Mouse (Mus musculus) heart, postnatal 4 days (tissue): ENCODE measurements around the gene Nsun2. TPM values are rescaled to one million over a fixed set of nuclear protein-coding genes. Genes with fewer than 3 reads are reported as not detected.

Source experiments
- DNase-seq: peaks from one replicate; pipeline ENCODE4 v3.0.0; 2021
- total RNA-seq, 2 experiments: library from RNA; stranded (reverse); gene quantifications; 2 replicates each; pipeline ENCODE4 v1.2.3; 2021

The Nsun2 gene
- total RNA-seq, 2 experiments from 2014 or later: 48.9 to 50.9 TPM

GRCm38 (mm10) chr13:69637657-69638056 is 104.1 kb downstream of the Nsun2 start:
- no peak for DNase-seq

DNA sequence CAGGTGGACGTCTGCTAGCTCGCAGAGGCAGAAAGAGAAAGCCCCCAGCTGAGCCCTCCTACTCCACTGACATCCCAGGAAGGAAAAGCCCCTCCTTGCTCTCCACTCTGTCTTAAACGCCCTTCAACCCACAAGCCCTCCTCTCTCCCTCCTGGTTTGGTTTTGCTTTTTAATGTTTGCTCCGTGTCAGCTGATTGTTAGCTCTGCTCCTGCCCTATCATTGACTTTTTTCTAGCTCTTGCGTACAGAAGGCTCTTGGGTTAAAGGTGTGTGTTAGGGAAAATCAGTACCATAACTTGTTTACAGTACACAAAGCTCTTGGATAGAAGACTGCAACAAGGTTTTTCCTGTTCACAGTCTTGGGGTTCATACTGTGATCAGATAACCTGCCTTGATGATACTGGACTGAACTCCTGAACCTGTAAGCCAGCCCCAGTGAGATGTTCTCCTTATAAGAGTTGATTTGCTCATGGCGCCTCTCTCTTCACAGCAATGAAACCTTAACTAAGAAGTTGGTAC is 104.6 kb downstream of the Nsun2 start:
- DNase-seq: no peak

GRCm38 (mm10) chr13:69639251-69639650 is 105.7 kb downstream of the Nsun2 start:
- DNase-seq: no peak

DNA sequence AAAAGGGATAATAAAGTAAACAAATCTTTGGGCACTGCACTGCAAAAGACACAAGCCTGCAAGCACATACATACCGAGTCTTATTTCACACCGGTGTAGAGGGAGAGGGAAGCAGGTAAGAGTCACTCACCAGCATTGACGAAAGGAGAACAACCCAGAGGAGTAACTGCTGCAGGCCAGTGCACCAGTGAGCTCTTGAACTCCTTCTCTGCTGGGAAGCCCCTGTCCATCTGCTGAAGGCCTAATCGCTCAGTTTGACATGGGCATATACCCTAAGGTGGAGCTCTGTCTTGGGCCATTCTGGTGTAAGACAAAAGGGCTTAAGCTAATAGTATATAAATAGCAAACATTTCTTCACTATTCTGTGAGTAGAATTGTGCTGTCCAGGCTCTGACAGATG is 106.6 kb downstream of the Nsun2 start:
- DNase-seq: no peak

GRCm38 (mm10) chr13:69640541-69640940 is 107.0 kb downstream of the Nsun2 start:
- DNase-seq: peak; percentile 10

DNA sequence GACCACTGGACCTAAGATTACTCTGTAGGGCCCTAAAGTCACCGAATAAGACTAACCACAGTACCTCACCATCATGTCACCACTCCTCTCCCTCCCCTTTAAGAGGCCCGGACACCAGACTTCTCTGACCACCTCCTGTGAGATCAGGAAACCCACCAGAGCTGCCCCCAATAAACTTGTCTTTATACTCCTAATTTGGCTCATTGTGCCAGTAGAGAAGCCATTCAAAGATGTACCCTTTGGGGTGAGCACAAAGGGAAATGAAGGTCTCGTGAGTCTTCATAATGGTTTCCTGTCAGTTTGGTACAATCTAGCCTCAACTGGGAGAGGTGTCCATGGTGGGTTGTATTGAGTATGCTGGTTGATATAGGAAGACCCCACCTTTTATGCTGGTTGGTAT is 107.5 kb downstream of the Nsun2 start:
- no peak for DNase-seq

DNA sequence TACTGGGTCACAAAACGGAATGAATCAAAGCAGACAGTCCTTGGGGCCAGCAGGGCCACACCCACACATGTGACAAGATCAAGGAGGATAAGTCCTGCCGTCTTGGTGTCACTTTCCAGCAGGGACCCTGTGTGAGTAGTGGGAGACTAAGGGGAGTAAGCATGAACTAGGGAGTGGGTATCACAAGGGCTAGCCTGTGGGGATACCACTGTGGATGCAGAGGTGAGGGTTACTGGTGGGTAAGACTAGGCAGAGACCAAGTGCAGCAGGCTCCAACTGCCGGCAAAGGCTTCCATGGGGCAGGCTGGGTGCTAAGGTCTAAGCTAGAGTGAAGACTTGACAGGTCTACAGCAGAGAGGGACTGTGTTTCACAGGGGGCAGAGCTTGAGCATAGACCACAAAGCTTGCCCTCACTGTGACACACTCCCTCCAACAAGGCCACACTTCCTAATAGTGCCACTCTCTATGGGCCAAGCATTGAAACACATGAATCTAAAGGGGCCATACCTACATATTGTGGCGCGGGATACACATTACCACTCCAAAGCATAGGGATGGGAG is 109.2 kb downstream of the Nsun2 start:
- no peak for DNase-seq

DNA sequence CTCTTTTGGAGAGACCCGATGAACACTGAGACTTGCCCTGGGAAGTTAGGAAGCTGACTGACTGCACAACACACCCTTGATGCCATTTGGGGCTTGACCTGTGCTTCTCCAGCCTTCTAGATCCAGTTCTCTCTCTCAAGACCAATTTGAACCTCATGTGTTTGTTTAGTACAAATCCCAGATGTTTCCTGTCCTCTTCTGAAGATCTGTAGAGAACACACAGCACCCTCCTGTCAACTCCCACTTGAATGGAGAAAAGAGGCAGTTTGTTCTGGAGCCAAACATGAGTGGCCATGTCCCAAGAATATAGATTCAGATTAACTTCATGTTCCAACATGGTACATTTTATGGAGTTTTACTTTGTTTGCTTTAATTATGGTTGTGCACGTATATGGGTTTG is 110.4 kb downstream of the Nsun2 start:
- no peak for DNase-seq

DNA sequence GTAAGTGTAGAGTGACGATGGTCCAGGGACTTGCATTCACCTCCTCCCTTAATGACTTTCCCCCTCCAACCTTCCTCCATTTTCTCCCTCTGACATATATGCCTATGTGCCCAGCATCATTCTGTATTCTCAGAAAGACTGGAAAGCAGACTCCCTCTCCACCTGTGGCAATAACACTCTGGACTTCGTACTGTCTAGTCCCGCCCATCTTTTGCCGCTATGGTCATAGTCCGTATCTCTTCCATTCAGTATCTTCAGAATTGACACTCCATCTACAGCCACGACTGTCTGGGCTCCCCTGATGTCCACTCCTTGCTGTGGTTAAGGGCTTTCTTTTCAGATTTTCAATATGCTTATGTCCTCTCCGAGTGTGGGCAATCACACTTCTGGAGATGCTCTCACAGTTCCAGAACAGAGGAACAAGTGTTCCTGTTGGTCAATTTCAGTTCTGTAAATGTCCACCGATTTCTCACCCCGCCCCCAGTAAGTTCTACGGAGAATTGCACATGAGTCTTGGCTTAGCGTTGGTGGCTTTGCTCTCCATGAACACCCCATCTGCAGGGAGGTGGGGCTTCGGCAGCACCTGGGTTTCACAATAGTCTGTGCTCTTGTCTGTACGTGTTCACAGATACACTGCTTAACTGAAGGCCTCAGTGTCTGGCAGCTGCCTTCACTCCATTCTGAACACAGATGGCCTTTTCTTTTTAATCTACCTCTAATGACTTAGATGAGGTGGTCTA is 111.1 kb downstream of the Nsun2 start:
- no peak for DNase-seq

DNA sequence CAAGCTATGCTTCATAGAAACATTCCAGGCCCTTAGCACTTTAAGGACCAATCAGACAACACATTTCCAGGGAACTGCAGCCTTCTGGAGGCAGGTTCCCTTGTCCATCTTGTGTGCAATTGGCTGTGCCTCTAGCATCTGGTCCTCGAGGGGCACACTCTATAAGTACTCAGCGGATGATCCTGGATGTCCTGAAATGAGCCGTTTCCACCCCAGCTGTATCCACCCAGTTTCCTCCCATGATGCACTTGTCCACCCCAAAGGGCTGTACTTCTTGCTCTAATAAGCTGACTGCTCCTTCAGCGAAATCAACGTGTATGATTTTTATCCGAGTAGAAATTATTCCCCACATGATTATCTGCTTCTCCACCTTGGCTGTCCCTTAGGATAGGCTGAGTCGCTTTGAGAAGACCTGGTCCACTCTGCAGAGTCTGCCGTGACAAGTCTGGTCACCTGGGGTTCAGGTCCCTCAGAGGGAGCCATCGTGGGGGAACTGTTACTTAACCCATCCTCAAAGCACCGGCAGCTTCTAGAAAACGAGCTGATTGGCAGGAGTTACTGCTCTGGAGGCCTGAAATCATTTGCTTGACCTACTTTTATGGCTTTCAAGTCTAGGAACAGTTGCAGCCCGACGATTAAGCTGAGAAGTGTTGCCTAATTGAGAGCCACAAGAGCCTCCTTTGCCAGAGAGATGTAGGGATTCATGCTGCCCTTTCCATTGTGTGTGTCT is 112.3 kb downstream of the Nsun2 start:
- no peak for DNase-seq

GRCm38 (mm10) chr13:69646481-69646880 is 112.9 kb downstream of the Nsun2 start:
- no peak for DNase-seq

GRCm38 (mm10) chr13:69654508-69654907 is 121.0 kb downstream of the Nsun2 start:
- DNase-seq: no peak

DNA sequence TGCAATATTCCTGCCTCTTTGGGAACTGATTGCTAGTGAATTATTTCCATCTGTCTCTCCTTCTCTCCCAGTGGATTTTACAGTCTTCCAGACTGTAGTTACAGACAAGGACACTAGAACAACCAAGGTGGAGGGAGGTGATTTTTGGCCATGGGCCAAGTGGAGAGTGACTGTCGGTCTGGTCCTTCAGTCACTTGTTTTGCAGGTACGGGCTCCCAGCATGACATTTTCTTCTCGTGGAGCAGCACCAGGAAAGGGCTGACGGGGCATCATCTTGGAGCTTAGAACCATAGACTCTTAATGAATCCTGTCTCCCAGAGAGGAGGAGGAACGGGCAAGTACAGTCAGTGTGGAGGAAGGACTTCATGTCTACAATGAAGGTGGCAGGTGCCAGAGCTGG is 138.6 kb downstream of the Nsun2 start:
- DNase-seq: no peak

DNA sequence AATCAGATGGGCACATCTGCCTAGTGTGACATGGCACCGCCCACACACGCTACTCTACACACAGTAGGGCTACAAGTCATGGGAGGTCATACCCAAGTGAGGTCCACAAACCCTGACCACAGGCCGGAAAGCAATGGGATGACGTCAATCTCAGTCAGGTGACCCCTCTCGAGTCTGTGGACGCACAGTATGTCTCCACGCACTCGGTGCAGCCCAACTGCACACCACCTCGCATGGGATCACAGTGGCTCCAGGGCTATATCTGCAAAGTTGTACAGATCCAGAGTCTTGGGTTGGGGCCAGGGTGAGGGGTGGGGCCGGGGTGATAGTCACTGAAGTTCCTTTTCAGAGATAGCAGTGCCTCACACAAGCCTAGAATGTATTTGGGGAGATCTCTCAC is 139.0 kb downstream of the Nsun2 start:
- DNase-seq: no peak

- no peak for DNase-seq
Measured at GRCm38 (mm10) chr13:69673197-69673920, 139.8 kb downstream of the Nsun2 start.

GRCm38 (mm10) chr13:69673921-69674618 is 140.5 kb downstream of the Nsun2 start:
- no peak for DNase-seq

Other genes with a start within 250 kb of the Nsun2 start
- 10 to 100 TPM; 23.1 to 25.0 TPM for gene Tent4a, start 871 bp downstream of the Nsun2 start, total RNA-seq
- gene Srd5a1, start 77.7 kb downstream of the Nsun2 start, total RNA-seq: 1 to 10 TPM; 2.4 to 2.7 TPM
- 1 to 10 TPM; 1.3 to 1.4 TPM for gene Ube2ql1, start 206.1 kb downstream of the Nsun2 start, total RNA-seq